Mouse (Mus musculus) C2C12 (cell line): Measurements from ENCODE around the gene Ppia.

ENCODE experiments used
- CEBPB ChIP-seq: IDR thresholded peaks from one replicate; pipeline ENCODE4 v1.6.1; 2011; ENCODE audit warnings: low read depth, mild to moderate bottlenecking, control low read depth, moderate library complexity
- CTCF ChIP-seq: IDR thresholded peaks from one replicate; pipeline ENCODE4 v1.5.1; 2011; ENCODE audit not compliant: control insufficient read depth, insufficient read depth, insufficient read length
- MAX ChIP-seq: IDR thresholded peaks from one replicate; pipeline ENCODE4 v1.6.1; 2011; ENCODE audit warnings: mild to moderate bottlenecking, control low read depth
- MYOD1 ChIP-seq: IDR thresholded peaks from one replicate; pipeline ENCODE4 v1.6.1; 2011; ENCODE audit warnings: low read depth; ENCODE audit not compliant: control insufficient read depth, insufficient read length
- MYOG ChIP-seq: IDR thresholded peaks from one replicate; pipeline ENCODE4 v1.6.1; 2011; ENCODE audit not compliant: control insufficient read depth, insufficient read length; ENCODE audit errors: extremely low read depth

DNA sequence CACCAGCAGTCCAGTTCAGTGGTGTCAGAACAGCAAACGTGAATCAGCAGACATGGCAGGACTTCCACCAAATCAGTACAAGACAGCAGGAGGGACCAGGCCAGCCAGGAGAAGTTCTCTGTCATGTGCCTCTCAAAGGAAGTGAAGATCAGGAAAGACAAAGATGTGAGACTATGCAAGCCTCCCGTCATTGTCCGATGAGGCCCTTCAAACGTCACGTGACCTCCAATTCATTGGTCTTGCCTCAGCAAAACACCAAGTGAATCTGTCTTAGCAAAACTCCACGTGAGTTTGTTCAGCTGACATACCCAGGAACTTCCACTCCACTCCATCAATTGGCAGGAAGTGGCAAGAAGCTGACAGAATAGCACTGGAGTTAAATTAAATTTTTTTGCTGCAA is 40.8 kb downstream of the Ppia start:
- no peak for TF ChIP-seq CTCF
- TF ChIP-seq MYOD1, result no peak
- no peak for TF ChIP-seq CEBPB
- TF ChIP-seq MYOG, result no peak
- TF ChIP-seq MAX, result no peak
